Mouse (Mus musculus) T-helper 2 cell (primary cell): ENCODE results near the gene Rtkn.

Source experiments
- in situ Hi-C: fragments of 300-600 bp; cut with MboI, MseI; formaldehyde crosslinking; loops from one replicate; pipeline ENCODE4 v1.15.1; 2025; ENCODE audit warnings: high pct_unique_total_duplicates

Rtkn gene

GRCm38 (mm10) chr6:83137576-83137950 lies 2.3 kb downstream of the Rtkn start:
- in situ Hi-C loops: no loop called here

GRCm38 (mm10) chr6:83138056-83138455 lies 2.8 kb downstream of the Rtkn start:
- in situ Hi-C loops: no loop called here

GRCm38 (mm10) chr6:83140044-83140443 lies 4.8 kb downstream of the Rtkn start:
- in situ Hi-C loops: no loop called here

- in situ Hi-C loops: no loop called here
Observed at GRCm38 (mm10) chr6:83141636-83142035, 6.4 kb downstream of the Rtkn start.

GRCm38 (mm10) chr6:83142211-83142731 lies 7.0 kb downstream of the Rtkn start:
- in situ Hi-C loops: no loop called here

- in situ Hi-C loops: no loop called here
Observed at GRCm38 (mm10) chr6:83142886-83143285, 7.6 kb downstream of the Rtkn start.

GRCm38 (mm10) chr6:83145209-83145608 lies 9.9 kb downstream of the Rtkn start:
- in situ Hi-C loops: no loop called here

GRCm38 (mm10) chr6:83145805-83146204 lies 10.5 kb downstream of the Rtkn start:
- in situ Hi-C loops: no loop called here

GRCm38 (mm10) chr6:83147280-83147679 lies 12.0 kb downstream of the Rtkn start:
- in situ Hi-C loops: no loop called here

GRCm38 (mm10) chr6:83151721-83152120 lies 16.5 kb downstream of the Rtkn start:
- in situ Hi-C loops: no loop called here

GRCm38 (mm10) chr6:83153038-83153437 lies 17.8 kb downstream of the Rtkn start:
- in situ Hi-C loops: no loop called here

- in situ Hi-C loops: no loop called here
Observed at GRCm38 (mm10) chr6:83153485-83153884, 18.2 kb downstream of the Rtkn start.

- in situ Hi-C loops: loop anchor here (5.0 kb wide), 1 partner anchor 53 kb away; the partner anchor contains the start of genes Ccdc142 and Gm42688
Observed at GRCm38 (mm10) chr6:83155552-83156238, 20.4 kb downstream of the Rtkn start.

- in situ Hi-C loops: loop anchor here (5.0 kb wide), 1 partner anchor 54 kb away; the partner anchor contains the start of genes Ccdc142 and Gm42688
Observed at GRCm38 (mm10) chr6:83156259-83156684, 21.0 kb downstream of the Rtkn start, which contains the start of the genes Wdr54 and 1700003E16Rik. Wdr54 (minus strand) TSS chr6:83156397. 1700003E16Rik (plus strand) TSS chr6:83156404.

- in situ Hi-C loops: loop anchor here (5.0 kb wide), 1 partner anchor 57 kb away; the partner anchor contains the start of genes Ccdc142 and Gm42688
Observed at GRCm38 (mm10) chr6:83159456-83159855, 24.2 kb downstream of the Rtkn start.

GRCm38 (mm10) chr6:83161442-83161841 lies 26.2 kb downstream of the Rtkn start:
- in situ Hi-C loops: loop anchor here (5.0 kb wide), 1 partner anchor 164 kb away; no protein-coding TSS in a partner anchor

GRCm38 (mm10) chr6:83161921-83162641 lies 26.8 kb downstream of the Rtkn start:
- in situ Hi-C loops: loop anchor here (5.0 kb wide), 1 partner anchor 165 kb away; no protein-coding TSS in a partner anchor

- in situ Hi-C loops: loop anchor here (5.0 kb wide), 1 partner anchor 165 kb away; no protein-coding TSS in a partner anchor
Observed at GRCm38 (mm10) chr6:83162701-83163100, 27.4 kb downstream of the Rtkn start.

GRCm38 (mm10) chr6:83165026-83165606 lies 29.9 kb downstream of the Rtkn start:
- in situ Hi-C loops: no loop called here

- in situ Hi-C loops: no loop called here
Observed at GRCm38 (mm10) chr6:83165607-83166242, 30.5 kb downstream of the Rtkn start, which contains the start of gene Dctn1. Dctn1 (plus strand) TSS chr6:83165920.

- in situ Hi-C loops: no loop called here
Observed at GRCm38 (mm10) chr6:83166243-83166630, 31.0 kb downstream of the Rtkn start.
